Mouse (Mus musculus) liver, embryonic 11.5 days (tissue): ENCODE data around the gene Fbxw5. TPM values are rescaled to one million over a fixed set of nuclear protein-coding genes. Genes with fewer than 3 reads are reported as not detected.
A peak's percentile ranks its signal among the peaks of the same experiment; 100 is the strongest.

Experiments
- ATAC-seq: fragments of 200-750 bp; cut with Nextera tagmentation; replicated peaks from 2 replicates; pipeline ENCODE4 v1.8.0; 2017; ENCODE audit warnings: moderate number of reproducible peaks, mild to moderate bottlenecking, moderate TSS enrichment, moderate library complexity; ENCODE audit not compliant: low FRiP score
- DNase-seq: peaks from one replicate; pipeline ENCODE4 v3.0.0-alpha.2; 2017; ENCODE audit warnings: low spot score
- H3K27ac ChIP-seq: fragments of 300-500 bp; sonication (generic); 2 replicates; pipeline ENCODE4 v1.5.1; 2014; ENCODE audit warnings: mild to moderate bottlenecking, low read depth, low read length, control low read depth
- H3K27me3 ChIP-seq: fragments of 300-500 bp; sonication (generic); replicated peaks from 2 replicates; pipeline ENCODE4 v1.6.1; 2014; ENCODE audit warnings: low read length, mixed read lengths; ENCODE audit not compliant: control insufficient read depth, insufficient read depth
- H3K36me3 ChIP-seq: fragments of 300-500 bp; sonication (generic); 2 replicates; pipeline ENCODE4 v1.6.1; 2014; ENCODE audit warnings: mild to moderate bottlenecking, low read length, moderate library complexity, mixed read lengths; ENCODE audit not compliant: control insufficient read depth, insufficient read depth
- H3K4me1 ChIP-seq: fragments of 300-500 bp; sonication (generic); replicated peaks from 2 replicates; pipeline ENCODE4 v1.6.1; 2014; ENCODE audit warnings: low read length, mixed read lengths; ENCODE audit not compliant: control insufficient read depth, insufficient read depth
- H3K4me2 ChIP-seq: fragments of 300-500 bp; sonication (generic); 2 replicates; pipeline ENCODE4 v1.6.1; 2014; ENCODE audit warnings: mild to moderate bottlenecking, control low read depth, moderate library complexity
- H3K4me3 ChIP-seq: fragments of 300-500 bp; sonication (generic); 2 replicates; pipeline ENCODE4 v1.5.1; 2014; ENCODE audit warnings: low read depth, low read length, control low read depth
- H3K9ac ChIP-seq: fragments of 300-500 bp; sonication (generic); 2 replicates; pipeline ENCODE4 v1.6.1; 2014; ENCODE audit warnings: low read depth, low read length, control low read depth
- H3K9me3 ChIP-seq: fragments of 300-500 bp; sonication (generic); 2 replicates; pipeline ENCODE4 v1.6.1; 2016; ENCODE audit warnings: low read length, inconsistent platforms, mixed read lengths; ENCODE audit not compliant: control insufficient read depth
- WGBS: fragments of 180-500 bp; shearing (Covaris S2); extraction: QIAGEN DNeasy Blood & Tissue Kit; methylation state at CpG from one replicate; pipeline ENCODE4 v1.1.7; 2014; 5-methylcytosine and 5-hydroxymethylcytosine counted together
- polyA plus RNA-seq: library from polyadenylated mRNA; unstranded; fragments of >200 nt; fragmentation: Nextera tagmentation; extraction: Ambion mirVana; gene quantifications from 2 replicates; pipeline ENCODE4 v1.2.1, GENCODE M21; 2014

Gene Fbxw5
- polyA plus RNA-seq, 1 experiment from 2014 or later: 63.6 TPM

DNA sequence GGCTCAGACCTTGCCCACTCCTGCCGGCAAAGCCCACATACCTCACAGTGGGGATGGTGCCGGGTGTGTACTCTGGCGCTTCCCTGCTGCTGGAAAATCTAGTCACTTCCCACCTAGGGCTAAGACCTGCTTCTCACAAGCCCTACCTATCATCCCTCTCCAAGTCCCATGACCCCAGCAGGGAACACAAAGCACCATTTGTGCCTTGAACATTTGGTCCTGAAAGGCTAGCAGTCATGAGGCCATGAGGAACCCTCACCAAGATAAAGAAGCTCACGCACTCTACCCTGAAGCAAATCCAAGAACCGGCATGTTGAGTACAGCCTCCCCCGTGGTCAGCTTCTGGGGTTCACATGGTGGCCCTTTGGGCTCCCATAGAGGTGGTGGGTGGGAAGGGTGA lies 30.6 kb upstream of the Fbxw5 start, which contains the start of gene Ptgds:
Gene Ptgds (minus strand): TSS at position 78 of the 400 bp plus-strand sequence.
- 49% methylated on average over 6 of the region's 6 CpGs for WGBS

DNA sequence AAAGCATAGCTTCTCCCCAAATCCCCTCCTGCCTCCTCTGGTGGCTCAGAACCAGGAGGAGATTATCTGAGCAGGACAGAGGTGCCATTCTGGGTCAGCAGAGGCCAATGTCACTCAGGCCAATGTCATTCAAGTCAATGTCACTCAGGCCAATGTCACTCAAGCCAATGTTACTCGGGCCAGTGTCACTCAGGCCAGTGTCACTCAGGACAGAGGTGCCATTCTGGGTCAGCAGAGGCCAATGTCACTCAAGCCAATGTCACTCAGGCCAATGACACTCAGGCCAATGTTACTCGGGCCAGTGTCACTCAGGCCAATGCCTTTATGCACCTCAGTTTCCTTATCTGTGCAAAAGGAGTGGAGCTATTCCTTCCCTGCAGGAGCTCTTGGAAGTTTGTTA lies 28.0 kb upstream of the Fbxw5 start:
- Histone ChIP-seq H3K27me3 (no peaks in the 10 kb centered on the region; the same call in 1 of the 2 replicates), H3K4me3 (no peak overlapping the region), H3K27ac (no peak overlapping the region), H3K4me1 (no peaks in the 10 kb centered on the region), H3K9me3 (no peaks in the 10 kb centered on the region), H3K4me2 (no peak overlapping the region), H3K9ac (no peak overlapping the region), H3K36me3 (no peaks in the 10 kb centered on the region)
- 72% methylated on average over 2 of the region's 2 CpGs for WGBS
- no peak for ATAC-seq
- DNase-seq: no peak

More for the DNA sequence above, 30.6 kb upstream of the Fbxw5 start, which contains the start of gene Ptgds:
- H3K4me1 ChIP-seq: peaks cover 4% of the 10 kb centered on the region; the same call in 1 of the 2 replicates
- no peak for ATAC-seq
- H3K4me3 ChIP-seq: no peak within 1 kb of the TSS
- H3K9me3 ChIP-seq: no peaks in the 10 kb centered on the region
- H3K4me2 ChIP-seq: no peak within 1 kb of the TSS
- no peaks in the 10 kb centered on the region; the same call in 1 of the 2 replicates for H3K27me3 ChIP-seq
- no peak within 1 kb of the TSS for H3K9ac ChIP-seq
- no peaks in the 10 kb centered on the region for H3K36me3 ChIP-seq
- H3K27ac ChIP-seq: no peak within 1 kb of the TSS
- no peak for DNase-seq

DNA sequence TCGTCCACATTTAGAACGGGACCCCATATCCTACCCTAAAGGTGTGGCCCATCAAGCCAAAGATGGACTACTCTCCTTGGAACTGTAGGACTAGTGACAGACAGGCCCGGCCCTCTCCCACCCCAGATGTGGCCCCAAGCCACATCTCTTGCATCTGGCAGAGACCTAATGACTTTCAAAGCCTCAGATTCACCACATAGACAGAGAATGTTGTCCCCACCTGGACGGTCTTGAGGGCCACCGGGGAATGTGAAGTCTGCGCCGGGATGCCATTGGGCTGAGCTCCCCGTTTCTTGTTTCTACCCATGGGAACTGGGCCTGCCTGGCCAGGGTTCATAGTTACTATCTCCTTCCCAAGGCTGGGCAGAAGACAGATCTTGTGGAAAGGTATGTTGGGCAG lies 23.0 kb upstream of the Fbxw5 start:
- 82% methylated on average over 8 of the region's 8 CpGs for WGBS
- Histone ChIP-seq H3K4me3 (no peak overlapping the region), H3K27me3 (no peaks in the 10 kb centered on the region; the same call in 1 of the 2 replicates), H3K36me3 (no peaks in the 10 kb centered on the region), H3K4me1 (no peaks in the 10 kb centered on the region), H3K27ac (no peak overlapping the region), H3K9me3 (no peaks in the 10 kb centered on the region), H3K9ac (no peak overlapping the region), H3K4me2 (no peak overlapping the region)
- ATAC-seq (no peak), DNase-seq (no peak)

DNA sequence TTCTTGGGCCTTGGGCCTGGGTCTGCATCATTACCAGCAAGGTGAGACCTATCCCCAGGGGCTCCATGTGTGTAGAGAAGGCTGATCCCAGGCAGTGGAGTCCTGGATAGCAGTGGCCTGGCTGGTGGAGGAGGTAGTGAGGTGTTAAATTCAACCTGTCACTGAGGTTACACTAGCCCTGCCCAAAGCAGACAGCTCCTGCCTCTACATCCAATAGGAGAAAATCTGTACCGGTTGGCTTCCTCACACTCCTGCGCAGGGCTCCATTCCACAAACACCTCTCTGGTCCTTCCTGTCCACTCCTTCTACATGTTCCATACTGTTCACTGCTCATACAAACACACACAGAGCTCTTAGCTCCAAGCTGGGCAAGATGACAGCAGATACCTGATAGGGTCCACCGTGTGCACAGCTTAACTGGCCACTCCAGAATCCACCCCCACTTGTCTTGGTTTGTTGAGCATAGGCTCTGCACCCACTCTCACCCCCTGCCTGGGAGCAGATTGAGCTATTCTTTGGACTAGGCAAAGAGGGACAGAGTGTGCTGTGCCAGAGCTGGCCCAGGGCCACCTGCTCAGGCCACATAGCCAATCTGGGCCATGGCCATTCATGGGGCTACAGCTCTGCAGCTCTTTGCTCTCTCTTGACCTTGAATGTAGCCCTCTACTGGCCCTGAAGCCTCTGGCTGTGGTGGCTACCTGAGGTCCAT lies 22.4 kb upstream of the Fbxw5 start:
- Histone ChIP-seq H3K4me3 (no peak overlapping the region), H3K9ac (no peak overlapping the region), H3K4me1 (no peaks in the 10 kb centered on the region), H3K27me3 (no peaks in the 10 kb centered on the region; the same call in 1 of the 2 replicates), H3K9me3 (no peaks in the 10 kb centered on the region), H3K27ac (no peak overlapping the region), H3K36me3 (no peaks in the 10 kb centered on the region), H3K4me2 (no peak overlapping the region)
- 85% methylated on average over 3 of the region's 3 CpGs for WGBS
- ATAC-seq (no peak), DNase-seq (no peak)

DNA sequence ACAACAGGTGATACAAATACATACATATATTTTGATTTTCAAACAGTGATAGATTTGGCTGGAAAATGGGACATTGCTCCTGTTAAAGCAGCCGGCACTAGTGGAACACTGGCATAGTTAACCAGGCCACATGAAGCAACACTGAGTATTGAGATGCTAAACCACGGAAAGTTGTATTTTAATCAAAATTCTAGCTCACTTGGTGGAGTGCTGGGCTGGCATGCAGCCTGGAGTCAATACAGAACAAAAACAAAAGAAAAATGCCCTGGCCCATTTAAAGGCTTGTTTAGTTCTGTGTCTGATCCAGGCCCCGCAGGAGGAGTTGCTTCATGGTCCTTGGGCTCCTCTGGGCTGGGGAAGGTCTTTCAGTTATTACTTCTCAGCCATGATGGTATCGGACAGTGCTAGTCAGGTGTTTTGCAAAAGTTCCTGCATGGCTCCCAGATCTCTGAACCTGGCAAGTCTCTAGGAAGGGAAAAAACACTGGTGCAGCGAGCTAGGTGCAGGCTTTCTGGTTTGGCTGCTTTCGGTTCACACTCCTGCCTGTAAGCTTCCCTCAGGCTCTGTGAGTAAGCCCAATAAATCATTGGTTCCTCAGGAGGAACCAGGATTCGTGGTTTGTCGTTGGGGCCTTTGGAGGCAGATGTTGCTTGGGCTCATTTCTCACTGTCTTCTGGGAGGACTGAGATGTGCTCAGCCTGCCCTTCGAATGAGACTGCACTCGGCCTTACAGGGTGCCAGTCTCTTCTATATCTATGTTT lies 20.8 kb upstream of the Fbxw5 start:
- no peaks in the 10 kb centered on the region for H3K4me1 ChIP-seq
- no peak overlapping the region for H3K4me3 ChIP-seq
- ATAC-seq: no peak
- WGBS: 61% methylated on average over 10 of the region's 10 CpGs
- H3K9ac ChIP-seq: no peak overlapping the region
- H3K36me3 ChIP-seq: no peaks in the 10 kb centered on the region
- no peak overlapping the region for H3K4me2 ChIP-seq
- no peak for DNase-seq
- H3K27ac ChIP-seq: no peak overlapping the region
- no peaks in the 10 kb centered on the region for H3K9me3 ChIP-seq
- no peaks in the 10 kb centered on the region; the same call in 1 of the 2 replicates for H3K27me3 ChIP-seq

DNA sequence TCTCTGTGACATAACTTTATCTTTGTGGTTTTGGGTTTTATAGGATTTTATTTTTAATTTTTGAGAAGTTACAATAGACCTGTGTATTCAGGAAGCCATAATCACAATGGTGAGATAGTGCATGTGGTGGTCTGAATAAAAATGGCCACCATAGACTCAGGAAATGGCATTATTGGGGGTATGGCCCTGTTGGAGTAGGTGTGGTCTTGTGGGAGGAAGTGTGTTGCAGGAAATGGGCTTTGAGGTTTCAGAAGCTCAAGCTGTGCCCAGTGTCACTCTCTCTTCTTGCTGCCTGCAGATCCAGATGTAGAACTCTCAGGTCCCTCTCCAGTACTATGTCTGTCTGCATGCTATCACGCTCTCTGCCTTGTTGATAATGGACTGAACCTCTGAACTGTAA lies 20.0 kb upstream of the Fbxw5 start:
- Histone ChIP-seq H3K4me1 (0 out of 2 replicates have a peak, but pooled peaks cover 2% of the 10 kb centered on the region), H3K4me2 (no peak overlapping the region), H3K27me3 (no peaks in the 10 kb centered on the region; the same call in 1 of the 2 replicates), H3K4me3 (no peak overlapping the region), H3K9ac (no peak overlapping the region), H3K36me3 (no peaks in the 10 kb centered on the region), H3K9me3 (no peaks in the 10 kb centered on the region), H3K27ac (no peak overlapping the region)
- DNase-seq: no peak
- WGBS: 71% methylated on average over 1 of the region's 1 CpGs
- ATAC-seq: no peak

DNA sequence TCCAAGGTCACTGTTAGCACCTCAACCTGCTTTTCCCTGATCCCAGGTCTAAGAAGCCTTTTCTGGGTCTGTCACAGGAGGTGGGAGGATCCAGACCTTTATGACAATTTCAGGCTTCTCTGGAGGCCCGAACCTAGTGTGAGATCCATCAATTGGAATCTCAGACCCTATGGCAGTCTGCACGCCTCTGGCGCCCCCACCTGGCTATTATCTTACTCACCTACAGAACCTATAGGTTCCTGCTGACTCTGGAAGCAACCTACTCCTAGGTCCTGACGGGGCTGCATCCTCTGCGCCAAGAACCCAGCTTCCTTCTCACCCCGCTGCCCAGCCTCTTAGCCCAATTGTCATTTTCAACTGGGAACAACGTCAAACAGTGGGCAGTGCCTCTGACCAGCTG lies 17.6 kb upstream of the Fbxw5 start:
- DNase-seq (no peak), ATAC-seq (no peak)
- H3K4me2 ChIP-seq: no peak overlapping the region
- H3K27me3 ChIP-seq: no peaks in the 10 kb centered on the region; the same call in 1 of the 2 replicates
- H3K36me3 ChIP-seq: no peaks in the 10 kb centered on the region
- 15% methylated on average over 7 of the region's 7 CpGs for WGBS
- H3K4me1 ChIP-seq: 0 out of 2 replicates have a peak, but pooled peaks cover 3% of the 10 kb centered on the region
- H3K9ac ChIP-seq: no peak overlapping the region
- no peak overlapping the region for H3K27ac ChIP-seq
- no peaks in the 10 kb centered on the region for H3K9me3 ChIP-seq
- H3K4me3 ChIP-seq: no peak overlapping the region

DNA sequence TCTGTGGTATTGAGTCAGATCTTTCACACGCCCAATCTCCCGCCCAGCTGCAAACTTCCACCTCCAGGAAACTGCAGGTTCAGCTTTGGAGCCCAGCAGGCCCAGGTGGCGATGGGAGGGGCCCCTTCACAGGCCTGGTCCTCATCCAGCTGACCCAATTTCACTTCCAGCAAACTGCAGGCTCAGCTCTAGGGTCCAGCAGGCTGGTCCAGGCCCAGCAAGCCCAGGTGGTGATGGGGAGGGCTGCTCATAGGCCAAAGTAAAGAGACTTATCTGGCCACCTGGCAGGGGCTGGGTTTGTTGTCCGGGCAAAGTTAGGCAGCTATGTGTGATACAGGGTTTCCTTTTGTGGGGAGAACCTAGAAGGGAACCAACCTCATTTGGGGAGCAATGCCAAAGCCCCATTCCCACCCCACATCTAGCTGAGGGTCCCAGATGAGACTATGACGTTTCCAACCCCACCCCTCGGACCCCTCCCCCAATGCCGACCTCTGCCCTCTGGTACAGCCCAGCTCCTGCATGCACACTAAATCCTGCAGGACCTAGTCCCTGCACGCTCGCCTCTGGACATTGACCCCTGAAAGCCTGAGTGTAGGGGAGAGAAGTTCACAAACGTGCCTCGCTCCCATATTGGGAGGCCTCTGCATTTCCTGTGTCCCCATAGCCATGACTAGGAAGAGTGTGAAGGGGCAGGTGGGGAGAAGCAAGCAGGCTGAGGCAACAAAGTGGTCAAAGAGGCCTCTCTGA lies 15.5 kb upstream of the Fbxw5 start:
- WGBS: 58% methylated on average over 11 of the region's 11 CpGs
- H3K27ac ChIP-seq: peak overlapping the region; percentile 56

More for the DNA sequence above, 15.5 kb upstream of the Fbxw5 start:
- ATAC-seq (peak; percentile 63), DNase-seq (no peak)
- H3K9ac ChIP-seq: no peak overlapping the region
- H3K4me1 ChIP-seq: 0 out of 2 replicates have a peak, but pooled peaks cover 3% of the 10 kb centered on the region
- H3K27me3 ChIP-seq: no peaks in the 10 kb centered on the region; the same call in 1 of the 2 replicates
- H3K4me2 ChIP-seq: no peak overlapping the region; the same call in 1 of the 2 replicates
- no peaks in the 10 kb centered on the region for H3K9me3 ChIP-seq
- no peaks in the 10 kb centered on the region for H3K36me3 ChIP-seq
- no peak overlapping the region for H3K4me3 ChIP-seq
